Mouse (Mus musculus) adipose tissue, adult 10 weeks (tissue): ENCODE measurements around the gene Naip5. TPM values are rescaled to one million over a fixed set of nuclear protein-coding genes. Genes with fewer than 3 reads are reported as not detected.

ENCODE experiments used
- polyA plus RNA-seq: library from polyadenylated mRNA; stranded (reverse); fragments of 350-450 nt; fragmentation: Illumina TruSeq; extraction: RNeasy Lipid Tissue Mini Kit (QIAGEN cat#74804); gene quantifications from one replicate; pipeline ENCODE4 v1.2.3, GENCODE M21; 2014; ENCODE audit warnings: low read depth, low replicate concordance

The Naip5 gene
- 1.9 TPM for polyA plus RNA-seq

DNA sequence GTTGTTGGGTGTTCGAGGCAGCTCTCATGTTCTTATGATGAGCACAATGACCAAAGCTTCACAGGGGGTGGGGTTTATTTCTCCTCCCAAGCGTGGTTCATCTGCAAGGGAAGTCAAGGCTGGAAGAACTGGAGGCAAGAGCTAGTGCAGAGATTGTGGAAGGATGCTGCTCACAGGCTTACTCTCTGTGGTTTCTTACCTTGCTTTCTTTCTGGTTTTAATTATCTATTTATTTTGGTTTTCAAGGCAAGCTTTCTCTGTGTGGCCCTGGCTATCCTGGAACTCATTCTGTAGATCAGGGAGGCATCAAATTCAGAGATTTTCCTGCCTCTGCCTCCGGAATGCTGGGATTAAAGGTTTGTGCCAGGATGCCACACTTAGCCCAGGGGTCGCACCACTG, at the start of gene Naip5:
Naip5 (minus strand) TSS at position 101 of the 400 bp plus-strand sequence.

DNA sequence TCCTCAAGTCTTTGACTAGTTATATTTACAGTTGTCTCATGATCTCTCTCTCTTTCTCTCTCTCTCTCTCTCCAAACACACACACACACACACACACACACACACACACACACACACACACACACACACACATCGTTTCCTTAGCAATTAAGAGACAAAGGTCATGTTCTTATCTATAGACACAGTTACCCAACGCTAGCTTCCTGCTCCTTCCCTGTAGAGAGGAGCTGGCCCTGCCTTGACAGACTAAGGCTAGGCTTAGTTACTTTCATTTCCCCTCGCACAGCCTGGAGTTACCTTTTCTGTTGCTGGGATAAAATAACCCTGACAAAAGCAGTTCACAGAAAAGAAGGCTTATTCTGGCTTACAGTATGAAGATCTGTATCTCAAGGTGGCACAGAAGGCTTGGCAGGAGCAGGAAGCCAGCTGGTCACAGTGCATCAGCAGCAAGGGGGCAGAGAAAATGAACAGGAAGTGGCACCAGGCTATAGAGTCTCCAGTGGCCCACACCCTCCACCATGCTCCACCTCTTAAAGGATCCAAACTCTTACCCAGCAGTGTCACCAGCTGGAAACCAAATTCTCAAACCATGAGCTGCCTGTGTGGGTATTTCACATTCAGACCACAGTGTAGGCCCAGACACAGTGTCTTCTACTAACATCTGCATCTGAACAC, 44.3 kb downstream of the Naip5 start, which contains the start of gene Naip2:
Naip2 (minus strand) TSS at position 434 of the 675 bp plus-strand sequence.

Other genes with a start within 250 kb of the Naip5 start
- 56.9 TPM for gene Mccc2, start 230.7 kb downstream of the Naip5 start, polyA plus RNA-seq
- gene Bdp1, start 142.3 kb downstream of the Naip5 start, polyA plus RNA-seq = 8.0 TPM
- 59.6 TPM for gene Serf1, start 138.3 kb downstream of the Naip5 start, polyA plus RNA-seq
- gene Smn1, start 121.5 kb downstream of the Naip5 start, polyA plus RNA-seq = 20.1 TPM
- gene Naip2, start 44.2 kb downstream of the Naip5 start, polyA plus RNA-seq = 1.5 TPM
- gene Naip6, start 71.4 kb upstream of the Naip5 start, polyA plus RNA-seq = 1.6 TPM
- 0.51 TPM for gene Naip1, start 206.5 kb upstream of the Naip5 start, polyA plus RNA-seq
- 27.9 TPM for gene Gtf2h2, start 246.3 kb upstream of the Naip5 start, polyA plus RNA-seq